Mouse (Mus musculus): ENCODE results near the gene Ccnd3.

The Ccnd3 gene

DNA sequence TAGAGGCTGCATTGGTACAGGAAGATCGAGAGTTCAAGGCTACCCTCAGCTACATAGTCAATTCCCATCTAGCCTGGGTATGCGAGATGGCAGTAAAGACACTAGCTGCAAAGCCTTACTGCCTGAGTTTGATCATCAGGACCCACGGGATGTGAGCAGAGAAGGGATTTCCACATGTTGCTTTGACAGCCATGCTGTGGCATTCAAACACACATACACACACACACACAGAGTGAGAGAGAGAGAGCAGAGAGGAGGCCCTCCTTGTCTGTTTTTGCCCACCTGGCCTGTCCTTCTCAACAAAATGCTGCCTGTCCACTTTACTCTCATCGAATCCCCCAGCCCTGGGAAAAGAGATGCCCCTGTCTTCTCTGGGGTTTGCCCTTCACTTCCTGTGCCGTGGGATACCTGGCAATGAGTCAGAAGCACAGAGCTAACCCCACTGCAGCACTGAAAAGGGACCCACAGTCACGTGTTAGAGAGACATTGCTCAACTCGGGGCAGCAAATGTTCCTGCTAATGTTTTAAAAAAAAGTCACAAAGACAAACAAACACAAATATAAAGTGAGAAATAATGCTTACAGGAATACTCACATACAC is 38.3 kb downstream of the Ccnd3 start:
- DNase-seq (ENCODE audit: low read depth, low spot score) = no peak

- no peak for DNase-seq (ENCODE audit: low read depth, low spot score)
Observed at GRCm38 (mm10) chr17:47545154-47545553, 40.3 kb downstream of the Ccnd3 start.

DNA sequence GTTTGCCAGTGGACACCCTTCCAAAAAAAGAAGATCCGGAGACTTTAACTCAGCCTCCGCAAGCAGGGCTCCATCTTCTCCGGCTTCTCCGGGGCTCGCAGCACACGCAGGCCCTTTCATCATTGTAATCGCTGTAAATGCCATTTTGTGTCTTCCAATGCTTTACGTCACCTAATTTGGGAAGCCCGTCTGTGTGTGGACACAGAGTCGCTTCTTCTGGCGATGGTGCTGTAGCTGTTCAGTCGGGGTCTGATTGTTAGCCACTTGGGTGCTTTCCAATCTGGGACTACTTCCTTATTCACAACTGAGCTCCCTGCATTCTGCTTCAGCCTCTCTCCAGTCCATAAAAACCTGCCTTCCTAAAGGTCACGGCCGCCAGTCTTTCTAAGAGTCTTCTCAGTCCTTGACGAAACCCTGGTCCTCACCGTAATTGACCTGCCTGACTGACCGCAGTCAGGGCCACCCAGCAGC is 41.0 kb downstream of the Ccnd3 start:
- DNase-seq (ENCODE audit: low read depth, low spot score) = no peak

DNA sequence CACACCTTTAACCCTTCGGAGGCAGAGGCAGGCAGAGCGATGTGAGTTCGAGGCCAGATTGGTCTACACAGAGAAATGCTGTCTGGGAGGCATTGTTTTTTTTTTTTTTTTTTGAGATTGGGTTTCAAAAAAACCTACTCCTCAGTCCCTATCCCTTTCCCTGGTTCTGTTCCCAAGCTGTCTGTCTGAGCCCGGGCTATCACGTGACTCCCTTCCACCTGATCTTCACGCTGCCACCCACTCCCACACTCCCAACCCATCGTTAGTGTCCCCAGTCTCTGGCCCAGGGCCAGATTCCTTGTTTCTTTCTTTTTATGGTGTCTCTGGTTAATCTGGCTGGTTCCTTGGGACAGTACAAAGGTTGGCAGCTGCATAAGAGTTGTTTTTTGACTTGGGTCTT is 46.2 kb downstream of the Ccnd3 start:
- DNase-seq (ENCODE audit: low read depth, low spot score) = no peak

- no peak for DNase-seq (ENCODE audit: low read depth, low spot score)
Observed at GRCm38 (mm10) chr17:47552994-47553393, 48.1 kb downstream of the Ccnd3 start.

DNA sequence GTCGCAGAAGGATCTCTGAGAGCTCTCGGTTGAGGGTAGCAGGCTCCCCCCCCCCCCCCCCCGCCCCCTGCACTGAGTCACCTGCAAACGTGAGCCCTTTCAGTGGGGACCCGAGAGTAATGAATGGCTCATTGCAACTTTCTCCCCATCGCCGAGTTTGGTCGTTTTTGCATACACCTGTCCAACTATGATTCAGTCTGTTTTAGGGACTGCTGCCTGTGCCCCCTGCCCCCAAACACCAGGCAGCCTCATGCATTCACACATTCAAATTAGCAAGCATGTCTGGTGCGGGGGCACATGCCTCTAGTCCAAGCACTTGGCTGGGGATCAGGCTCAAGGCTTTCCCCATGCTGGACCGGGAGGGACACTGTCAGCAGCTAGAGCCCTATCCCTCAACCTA is 49.8 kb downstream of the Ccnd3 start:
- no peak for DNase-seq (ENCODE audit: low read depth, low spot score)

GRCm38 (mm10) chr17:47557179-47557578 is 52.3 kb downstream of the Ccnd3 start:
- no peak for DNase-seq (ENCODE audit: low read depth, low spot score)

GRCm38 (mm10) chr17:47559726-47560125 is 54.9 kb downstream of the Ccnd3 start:
- DNase-seq (ENCODE audit: low read depth, low spot score) = no peak

DNA sequence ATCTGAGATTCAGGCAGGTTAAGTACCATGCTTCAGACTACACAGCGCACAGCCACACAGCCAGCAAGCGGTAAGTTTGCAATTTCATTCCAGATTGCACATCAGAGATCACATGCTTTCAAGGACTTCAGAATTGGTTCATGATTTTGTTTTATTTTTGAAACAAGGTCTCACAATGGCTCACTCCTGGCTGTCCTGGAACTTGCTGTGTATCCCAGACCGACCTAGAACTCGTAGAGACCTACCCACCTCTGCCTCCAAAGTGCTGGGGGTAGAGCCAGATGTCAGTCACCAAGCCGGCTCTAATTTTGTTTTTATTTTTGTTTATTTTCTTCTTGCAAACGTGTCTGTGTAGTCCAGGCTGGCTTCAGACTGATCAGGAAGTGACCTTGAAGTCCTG is 58.0 kb downstream of the Ccnd3 start:
- no peak for DNase-seq (ENCODE audit: low read depth, low spot score)

GRCm38 (mm10) chr17:47564612-47565011 is 59.8 kb downstream of the Ccnd3 start:
- no peak for DNase-seq (ENCODE audit: low read depth, low spot score)

GRCm38 (mm10) chr17:47566133-47566532 is 61.3 kb downstream of the Ccnd3 start:
- no peak for DNase-seq (ENCODE audit: low read depth, low spot score)

- no peak for DNase-seq (ENCODE audit: low read depth, low spot score)
Observed at GRCm38 (mm10) chr17:47567271-47567670, 62.4 kb downstream of the Ccnd3 start.

DNA sequence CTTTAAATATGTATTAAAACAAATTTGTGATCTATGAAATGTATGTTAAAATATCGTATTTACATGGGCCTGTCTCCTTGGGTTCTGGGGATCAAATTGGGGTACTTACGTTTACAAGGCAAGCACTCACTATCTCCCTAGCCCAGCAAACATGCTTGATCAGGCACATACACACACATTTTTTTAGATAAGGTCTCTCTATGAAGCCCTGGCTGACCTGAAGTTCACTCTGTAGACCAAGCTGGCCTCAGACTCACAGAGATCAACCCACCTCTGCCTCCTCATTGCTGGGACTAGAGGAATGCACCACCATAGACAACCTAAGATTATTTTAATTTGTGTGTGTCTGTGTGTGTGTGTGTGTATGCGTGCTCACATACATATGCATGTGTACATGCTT is 63.5 kb downstream of the Ccnd3 start:
- no peak for DNase-seq (ENCODE audit: low read depth, low spot score)

DNA sequence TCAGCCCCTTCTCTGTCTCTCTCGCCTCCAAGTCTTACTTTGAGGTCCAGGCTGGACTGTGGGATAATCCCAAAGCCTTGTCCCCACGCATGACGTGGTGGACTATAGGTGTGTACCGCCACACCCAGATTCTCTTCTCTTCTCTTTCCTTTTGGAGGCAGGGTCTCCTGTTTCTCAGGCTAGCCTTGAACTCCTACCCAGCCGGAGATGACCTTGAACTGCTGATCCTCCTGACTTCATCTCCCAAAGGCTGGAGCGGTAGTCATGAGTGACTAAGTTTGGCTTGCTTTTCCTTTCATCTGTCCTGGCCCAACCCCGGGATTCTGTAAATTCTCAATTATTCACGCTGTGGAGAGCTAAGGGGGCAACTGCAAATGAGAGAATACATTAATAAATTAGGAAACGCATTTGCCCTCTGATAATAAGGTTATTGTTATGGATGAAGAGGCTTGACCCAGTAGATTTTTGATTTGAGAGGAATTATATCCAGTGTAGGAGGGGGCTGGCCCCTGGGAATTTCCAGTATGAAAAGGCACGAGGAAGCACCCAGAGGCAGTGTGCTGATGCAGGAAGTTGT is 64.2 kb downstream of the Ccnd3 start:
- DNase-seq (ENCODE audit: low read depth, low spot score) = no peak

DNA sequence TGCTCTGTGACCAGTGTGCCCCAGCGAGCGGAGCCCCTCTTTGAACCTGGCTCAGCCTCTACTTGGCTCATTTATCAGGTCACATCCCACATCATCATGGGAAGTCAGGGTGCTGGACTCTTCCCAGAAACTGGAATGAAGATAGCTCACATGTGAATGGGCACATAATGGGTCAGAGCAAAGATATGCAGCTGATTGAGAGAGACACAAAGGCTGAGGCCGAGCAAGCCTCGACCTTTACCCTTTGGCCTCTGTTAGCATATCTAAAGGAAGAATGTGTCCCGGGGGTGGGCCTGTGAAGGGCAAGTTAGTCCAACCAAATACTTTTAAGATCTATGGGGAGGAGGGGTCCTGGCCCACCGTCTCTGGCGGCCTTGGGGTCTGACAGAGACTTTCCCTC is 66.8 kb downstream of the Ccnd3 start:
- DNase-seq (ENCODE audit: low read depth, low spot score) = no peak

DNA sequence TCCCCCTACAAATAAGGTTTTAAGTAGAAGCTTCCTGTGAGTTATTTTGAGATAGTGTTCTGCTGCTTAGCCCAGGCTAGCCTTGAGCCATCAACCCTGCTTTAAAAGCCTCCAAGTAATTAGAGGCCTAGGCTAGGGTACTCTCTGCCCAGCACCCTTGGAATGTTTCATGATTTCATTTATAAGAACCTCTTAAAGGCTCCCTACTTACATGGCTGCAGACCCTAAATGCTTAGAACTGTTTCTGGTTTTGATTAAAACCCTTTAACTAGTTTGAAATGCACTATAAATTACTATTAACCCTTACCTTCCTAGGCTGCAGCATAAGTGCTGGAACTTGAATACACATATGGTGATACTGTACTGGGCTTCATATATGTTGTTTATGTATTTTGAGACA is 67.6 kb downstream of the Ccnd3 start:
- no peak for DNase-seq (ENCODE audit: low read depth, low spot score)

GRCm38 (mm10) chr17:47574028-47574427 is 69.2 kb downstream of the Ccnd3 start:
- no peak for DNase-seq (ENCODE audit: low read depth, low spot score)

GRCm38 (mm10) chr17:47574830-47575229 is 70.0 kb downstream of the Ccnd3 start:
- DNase-seq (ENCODE audit: low read depth, low spot score) = no peak

GRCm38 (mm10) chr17:47578655-47579054 is 73.8 kb downstream of the Ccnd3 start:
- DNase-seq (ENCODE audit: low read depth, low spot score) = no peak

GRCm38 (mm10) chr17:47580962-47581361 is 76.1 kb downstream of the Ccnd3 start:
- DNase-seq (ENCODE audit: low read depth, low spot score) = no peak

GRCm38 (mm10) chr17:47588517-47588916 is 83.7 kb downstream of the Ccnd3 start:
- DNase-seq (ENCODE audit: low read depth, low spot score) = no peak

DNA sequence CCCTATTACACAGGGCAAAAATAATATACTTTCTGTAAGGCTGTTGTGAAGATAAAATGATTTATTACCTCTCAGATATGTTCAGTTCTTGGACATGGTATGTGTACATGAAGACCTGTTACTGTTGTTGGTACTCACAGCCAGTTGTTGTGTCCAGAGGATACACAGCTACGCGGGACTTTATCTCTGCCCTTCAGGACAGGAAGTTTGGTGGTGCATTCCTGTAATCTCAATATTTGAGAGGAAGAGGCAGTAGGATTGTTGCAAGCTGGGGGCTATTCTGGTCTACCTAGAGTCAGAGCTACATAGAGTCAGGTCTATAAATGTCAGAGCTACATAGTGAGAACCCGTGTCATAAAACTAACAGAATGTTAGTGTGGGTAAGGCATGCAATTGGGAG is 86.2 kb downstream of the Ccnd3 start:
- no peak for DNase-seq (ENCODE audit: low read depth, low spot score)

GRCm38 (mm10) chr17:47593215-47593853 is 88.5 kb downstream of the Ccnd3 start:
- peak; percentile 80 for DNase-seq (ENCODE audit: low read depth, low spot score)

All from retina, adult 2 months (tissue).